Mouse (Mus musculus) kidney, adult 8-10 months (tissue): ENCODE data around the gene Mag.
A peak's percentile ranks its signal among the peaks of the same experiment; 100 is the strongest.
"Not testable (repeated sequence)": the region's sequence is repeated elsewhere in the genome, so short reads cannot be mapped to it uniquely, and the experiment has no call there.

ENCODE experiments used
- DNase-seq, 2 experiments: peaks; one replicate each; pipeline ENCODE4 v3.0.0; 2022

Gene Mag

GRCm38 (mm10) chr7:30914732-30915131 is at the start of gene Mag:
Mag (minus strand) TSS chr7:30914873.
- no peak for DNase-seq

- DNase-seq = no peak
Measured at GRCm38 (mm10) chr7:30964366-30964765, 49.7 kb upstream of the Mag start.

GRCm38 (mm10) chr7:30962862-30963261 is 48.2 kb upstream of the Mag start:
- DNase-seq = no peak

GRCm38 (mm10) chr7:30959786-30960349 is 45.2 kb upstream of the Mag start:
- DNase-seq = no peak

- DNase-seq = no peak
Measured at GRCm38 (mm10) chr7:30958866-30959487, 44.3 kb upstream of the Mag start.

DNA sequence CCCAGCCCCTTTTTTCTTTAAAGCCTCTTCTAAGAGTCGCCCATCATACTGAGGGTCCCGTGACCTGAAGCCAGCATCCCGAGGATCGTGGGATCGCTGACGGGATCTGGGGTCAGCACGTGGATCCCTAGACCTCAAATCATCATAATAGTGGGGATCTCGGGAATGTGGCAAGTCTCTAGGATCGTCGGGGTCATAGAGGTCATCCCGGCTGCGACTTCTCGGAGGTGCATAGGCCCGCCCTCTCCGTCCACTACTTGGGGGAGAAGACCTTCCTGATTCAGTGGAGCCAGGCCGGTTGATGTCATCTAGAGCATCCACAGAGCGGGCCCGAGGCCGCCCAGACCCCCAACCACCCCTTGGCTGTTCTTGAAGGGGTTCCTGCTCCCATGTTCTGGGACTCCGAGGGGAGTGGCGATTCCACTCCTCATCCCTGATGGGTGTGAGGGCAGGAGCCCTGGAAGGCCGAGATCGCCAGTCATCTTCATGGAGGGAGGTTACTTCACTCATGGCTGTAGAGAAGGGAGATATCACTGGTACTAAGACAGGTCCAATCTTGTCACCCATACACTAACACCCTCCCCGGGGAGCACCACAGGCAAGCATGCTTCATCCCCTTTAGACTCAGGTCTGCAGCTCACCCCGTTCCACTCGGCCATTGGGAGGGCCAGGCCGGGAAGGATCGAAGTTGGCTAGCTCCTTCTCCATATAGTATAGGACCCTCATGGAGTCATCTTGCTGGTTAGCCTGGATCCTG is 43.6 kb upstream of the Mag start:
- no peak for DNase-seq

- peak; percentile 90 to 94 for DNase-seq
Measured at GRCm38 (mm10) chr7:30957367-30957783, 42.7 kb upstream of the Mag start.

GRCm38 (mm10) chr7:30956756-30957366 is 42.2 kb upstream of the Mag start, which contains the start of gene Usf2:
Usf2 (minus strand) TSS chr7:30956803.
- DNase-seq = peak; percentile 75 to 77

- DNase-seq = no peak
Measured at GRCm38 (mm10) chr7:30956357-30956751, 41.7 kb upstream of the Mag start.

DNA sequence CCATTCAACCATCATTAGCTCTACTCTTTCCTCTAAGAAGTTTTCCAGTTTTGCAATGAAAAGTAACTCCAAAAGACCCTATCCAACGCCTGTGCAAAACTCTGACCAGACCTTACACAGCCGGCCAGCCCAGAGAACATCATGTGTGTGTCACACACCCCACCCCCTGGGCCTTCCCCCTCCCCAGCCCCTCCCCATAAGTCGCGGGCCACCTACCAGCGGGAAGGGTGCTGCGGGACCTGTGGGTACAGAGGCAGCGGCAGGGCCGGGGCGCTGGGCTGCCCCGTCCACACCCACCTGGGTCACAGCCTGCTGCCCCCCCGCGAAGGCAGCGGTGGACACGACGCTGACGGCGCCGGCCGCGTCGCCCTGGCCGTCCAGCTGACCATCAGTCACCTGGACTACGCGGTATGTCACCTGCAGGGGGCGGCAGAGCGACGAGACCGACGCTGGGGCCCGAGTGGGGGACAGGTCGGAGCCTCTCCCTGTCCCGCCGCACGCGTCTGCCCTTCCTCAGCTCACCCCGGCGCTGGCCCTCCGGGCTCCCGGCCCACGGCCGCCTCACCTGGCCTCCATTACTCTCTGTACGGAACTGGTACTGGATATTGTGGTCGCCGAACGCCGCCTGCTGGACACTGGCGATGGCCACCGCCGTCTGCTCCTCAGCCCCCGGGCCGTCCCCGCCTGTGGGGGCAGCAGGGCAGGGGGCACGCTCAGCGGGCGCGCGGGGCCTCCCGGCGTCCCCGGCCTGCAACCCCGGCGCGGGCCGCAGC is 41.1 kb upstream of the Mag start:
- peak; percentile 86 to 89 for DNase-seq

- DNase-seq = no peak
Measured at GRCm38 (mm10) chr7:30954971-30955520, 40.4 kb upstream of the Mag start.

- DNase-seq = no peak
Measured at GRCm38 (mm10) chr7:30954036-30954435, 39.4 kb upstream of the Mag start.

- no peak for DNase-seq
Measured at GRCm38 (mm10) chr7:30953459-30953858, 38.8 kb upstream of the Mag start.

DNA sequence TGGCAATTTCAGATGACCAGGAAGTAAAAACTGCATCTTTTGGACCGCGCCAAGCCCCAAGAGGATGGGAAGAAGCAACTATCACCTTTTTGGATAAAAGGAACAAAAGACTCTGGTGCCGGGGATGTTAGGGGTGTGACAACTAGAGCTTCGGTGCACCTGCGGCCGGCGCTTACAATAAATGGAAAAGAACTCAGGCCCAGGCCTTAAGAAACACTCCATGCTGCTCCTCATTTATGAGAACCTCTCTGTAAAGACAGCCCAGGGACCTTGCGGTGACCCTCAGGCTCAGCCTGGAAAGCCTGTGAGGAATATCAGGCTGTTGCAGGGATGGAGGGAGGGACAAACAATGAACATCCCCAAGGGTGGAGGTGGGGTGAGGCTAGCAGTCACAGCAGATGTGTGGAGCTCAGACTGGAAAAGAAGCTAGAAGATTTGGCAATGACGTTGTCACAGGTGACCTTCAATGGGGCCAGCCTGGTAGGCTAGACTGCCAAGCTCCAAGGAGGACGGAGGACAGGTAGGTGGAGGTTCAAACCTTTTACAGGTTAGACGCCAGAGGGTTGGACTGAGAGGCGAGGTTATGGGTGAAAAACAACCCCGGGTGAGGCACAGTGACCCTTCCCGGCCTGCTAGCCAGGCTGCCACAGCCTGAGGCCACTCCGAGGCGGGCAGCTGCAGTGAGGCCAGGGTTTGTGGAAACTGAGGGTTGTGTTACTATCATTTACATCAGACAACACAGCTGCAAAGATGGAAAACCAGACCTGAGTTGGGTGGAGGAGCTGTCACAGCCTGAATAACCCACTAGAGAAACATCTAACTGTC is 38.0 kb upstream of the Mag start:
- DNase-seq = no peak

GRCm38 (mm10) chr7:30949902-30950301 is 35.2 kb upstream of the Mag start:
- DNase-seq = not testable (repeated sequence)

DNA sequence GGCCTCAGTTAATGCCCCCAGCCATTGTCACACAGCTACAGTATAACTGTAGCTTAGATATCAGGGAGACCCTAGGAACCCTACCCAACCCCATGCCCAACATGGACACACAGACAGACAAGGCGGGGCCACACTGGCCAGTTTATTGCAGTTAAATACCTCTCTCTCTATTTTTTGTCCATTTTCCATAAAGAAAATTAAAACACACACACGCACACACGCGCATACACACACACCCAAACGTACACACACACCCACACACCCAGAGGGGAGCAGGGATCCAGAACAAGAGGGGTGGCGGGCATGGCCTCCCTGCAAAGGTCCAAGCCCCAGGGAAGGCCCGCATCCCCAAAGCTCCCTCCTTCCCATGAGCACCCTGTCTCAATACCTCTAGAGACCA is 31.2 kb upstream of the Mag start:
- DNase-seq = no peak

- not testable (repeated sequence) for DNase-seq
Measured at GRCm38 (mm10) chr7:30945466-30945865, 30.8 kb upstream of the Mag start.

GRCm38 (mm10) chr7:30944706-30945105 is 30.0 kb upstream of the Mag start:
- not testable (repeated sequence) for DNase-seq

GRCm38 (mm10) chr7:30943909-30944635 is 29.4 kb upstream of the Mag start, which contains the start of gene Hamp:
Hamp (minus strand) TSS chr7:30944032.
- no peak for DNase-seq

DNA sequence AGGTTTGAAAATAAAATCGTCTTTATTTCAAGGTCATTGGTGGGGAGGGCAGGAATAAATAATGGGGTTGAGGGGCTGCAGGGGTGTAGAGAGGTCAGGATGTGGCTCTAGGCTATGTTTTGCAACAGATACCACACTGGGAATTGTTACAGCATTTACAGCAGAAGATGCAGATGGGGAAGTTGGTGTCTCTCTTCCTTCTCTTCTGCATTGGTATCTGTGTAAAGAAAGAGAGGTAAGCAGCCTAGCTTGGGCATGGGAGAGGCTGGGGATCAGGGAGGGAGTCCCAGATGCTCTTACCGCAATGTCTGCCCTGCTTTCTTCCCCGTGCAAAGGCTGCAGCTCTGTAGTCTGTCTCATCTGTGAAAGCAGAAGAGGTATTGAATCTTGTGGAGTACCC is 27.7 kb upstream of the Mag start:
- not testable (repeated sequence) for DNase-seq

GRCm38 (mm10) chr7:30940070-30940469 is 25.4 kb upstream of the Mag start:
- not testable (repeated sequence) for DNase-seq
